Mouse (Mus musculus) macrophage (primary cell): ENCODE results near the gene Slc25a35. TPM values are rescaled to one million over a fixed set of nuclear protein-coding genes. Genes with fewer than 3 reads are reported as not detected.
"Not testable (repeated sequence)": the region's sequence is repeated elsewhere in the genome, so short reads cannot be mapped to it uniquely, and the experiment has no call there.

Experiments used
- H3K27ac ChIP-seq: fragments of 350-480 bp; formaldehyde crosslinking; 2 replicates; pipeline ENCODE4 v1.9.0; 2021
- H3K36me3 ChIP-seq: fragments of 350-480 bp; formaldehyde crosslinking; 2 replicates; pipeline ENCODE4 v1.9.0; 2021; ENCODE audit errors: inconsistent target
- H3K4me3 ChIP-seq: fragments of 350-480 bp; formaldehyde crosslinking; 2 replicates; pipeline ENCODE4 v1.9.0; 2021; ENCODE audit errors: inconsistent target
- H3K79me2 ChIP-seq: fragments of 350-480 bp; formaldehyde crosslinking; 2 replicates; pipeline ENCODE4 v1.9.0; 2021; ENCODE audit errors: inconsistent target
- WGBS: methylation state at CpG from one replicate; pipeline ENCODE4 v1.1.7; 2026; ENCODE audit warnings: inconsistent platforms; ENCODE audit not compliant: missing documents; 5-methylcytosine and 5-hydroxymethylcytosine counted together
- polyA plus RNA-seq: library from polyadenylated mRNA; stranded (reverse); fragments of 250-400 nt; gene quantifications from 3 replicates; pipeline ENCODE4 v1.2.4, GENCODE M21; 2018; ENCODE audit warnings: inconsistent platforms

Slc25a35 gene
- polyA plus RNA-seq, 1 experiment from 2014 or later, result 3.2 TPM

DNA sequence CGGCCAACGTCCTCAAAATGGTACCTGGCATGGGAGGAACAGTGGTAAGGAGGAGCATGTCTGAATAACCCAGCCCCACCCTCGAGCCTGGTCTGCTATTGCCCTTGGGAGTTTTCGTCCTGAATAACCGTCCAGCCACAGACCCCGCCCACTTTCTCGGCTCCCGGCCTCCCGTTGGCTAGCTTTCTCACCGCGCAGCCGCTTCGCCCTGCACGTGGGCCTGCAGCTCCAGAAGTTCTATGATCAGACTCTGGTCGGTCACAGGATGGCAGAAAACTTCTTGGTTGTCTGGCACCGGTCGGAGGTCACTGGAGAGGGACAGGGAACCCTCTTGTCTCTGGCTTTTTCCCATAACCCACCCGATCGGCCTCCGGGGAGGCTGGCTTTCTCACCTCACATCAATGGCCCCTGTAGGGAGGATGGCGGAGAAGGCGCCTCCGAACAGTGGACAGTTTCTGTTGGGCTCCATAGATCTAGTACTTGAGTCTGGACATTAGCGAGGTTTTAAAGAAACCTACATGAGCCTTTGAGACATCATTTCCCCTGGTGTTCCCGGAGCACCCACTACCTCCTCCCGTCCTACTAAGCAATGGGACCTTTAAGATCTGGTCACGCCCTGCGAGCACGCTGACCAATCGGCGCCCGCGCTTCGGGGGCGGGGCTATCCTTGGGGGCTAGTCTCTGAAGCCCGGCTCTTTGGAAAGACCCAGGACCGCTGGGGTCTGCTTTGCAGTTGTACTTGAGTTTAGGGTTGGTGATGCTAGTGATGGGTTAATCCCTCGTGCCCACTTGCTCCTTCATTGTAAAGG, 5.5 kb downstream of the Slc25a35 start:
- not testable (repeated sequence) for H3K27ac ChIP-seq, H3K36me3 ChIP-seq
- WGBS, result 2% methylated on average over 35 of the region's 38 CpGs

DNA sequence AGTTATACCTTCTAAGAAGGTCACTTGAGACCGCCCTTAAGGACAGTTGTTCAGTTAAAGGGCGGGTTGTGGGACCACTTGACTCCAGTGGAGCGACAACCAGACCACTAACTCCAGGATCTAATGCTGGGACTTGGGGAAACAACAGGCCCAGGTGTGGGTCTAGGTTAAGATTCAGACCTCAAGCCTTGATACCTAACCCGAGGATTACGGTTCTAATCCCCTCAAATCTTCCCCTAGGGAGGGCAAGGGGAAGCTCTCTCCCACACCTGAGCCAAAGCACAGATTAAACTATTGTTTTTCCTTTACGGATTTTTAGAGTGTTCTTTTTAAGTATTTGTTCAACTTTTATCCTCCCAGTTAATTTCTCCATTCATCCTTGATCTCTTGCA, 6.1 kb downstream of the Slc25a35 start:
- Histone ChIP-seq H3K27ac (no peak overlapping the region), H3K79me2 (no peaks in the 10 kb centered on the region), H3K36me3 (no peaks in the 10 kb centered on the region), H3K4me3 (peak overlapping the region; percentile 30)
- WGBS, result 68% methylated on average over 6 of the region's 6 CpGs

More for the DNA sequence above, 5.5 kb downstream of the Slc25a35 start:
- peak overlapping the region; percentile 30 for H3K4me3 ChIP-seq
- H3K79me2 ChIP-seq, result not testable (repeated sequence)

DNA sequence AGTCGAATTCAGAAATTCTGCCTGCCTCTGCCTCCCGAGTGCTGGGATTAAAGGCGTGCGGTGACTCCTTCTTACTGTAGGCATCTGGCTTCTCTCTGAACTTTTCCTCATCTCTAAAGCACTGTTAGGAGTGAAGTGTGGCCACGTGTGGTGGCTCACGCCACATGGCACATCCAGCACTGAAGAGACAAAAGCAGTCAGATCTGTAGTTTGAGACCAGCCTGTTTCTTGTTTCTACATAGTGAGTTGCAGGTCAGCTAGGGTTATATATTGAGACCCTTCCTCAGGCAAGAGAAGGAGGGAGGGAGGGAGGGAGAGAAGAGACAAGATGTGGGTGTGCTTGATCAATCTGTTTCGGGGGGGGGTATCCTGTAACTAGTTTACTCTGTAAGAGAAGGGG, 7.2 kb downstream of the Slc25a35 start, which contains the start of gene Rangrf:
Gene Rangrf, minus strand, starts transcription at position 101 of the 400 bp plus-strand sequence.
- Histone ChIP-seq H3K4me3 (peak within 1 kb of the TSS; percentile 30; the same call in 1 of the 2 replicates), H3K79me2 (no peaks in the 10 kb centered on the region), H3K36me3 (no peaks in the 10 kb centered on the region), H3K27ac (no peak within 1 kb of the TSS)
- 94% methylated on average over 7 of the region's 7 CpGs for WGBS

- H3K79me2 ChIP-seq, result no peaks in the 10 kb centered on the region
- no peak overlapping the region for H3K4me3 ChIP-seq
- WGBS, result 89% methylated on average over 1 of the region's 1 CpGs
- H3K27ac ChIP-seq, result no peak overlapping the region
- no peaks in the 10 kb centered on the region for H3K36me3 ChIP-seq
Observed at GRCm38 (mm10) chr11:68975601-68976000, 7.7 kb downstream of the Slc25a35 start.

- Histone ChIP-seq H3K79me2 (no peaks in the 10 kb centered on the region), H3K4me3 (no peak overlapping the region), H3K27ac (no peak overlapping the region), H3K36me3 (no peaks in the 10 kb centered on the region)
- WGBS, result 27% methylated on average over 5 of the region's 5 CpGs
Observed at GRCm38 (mm10) chr11:68979320-68979733, 11.4 kb downstream of the Slc25a35 start.

DNA sequence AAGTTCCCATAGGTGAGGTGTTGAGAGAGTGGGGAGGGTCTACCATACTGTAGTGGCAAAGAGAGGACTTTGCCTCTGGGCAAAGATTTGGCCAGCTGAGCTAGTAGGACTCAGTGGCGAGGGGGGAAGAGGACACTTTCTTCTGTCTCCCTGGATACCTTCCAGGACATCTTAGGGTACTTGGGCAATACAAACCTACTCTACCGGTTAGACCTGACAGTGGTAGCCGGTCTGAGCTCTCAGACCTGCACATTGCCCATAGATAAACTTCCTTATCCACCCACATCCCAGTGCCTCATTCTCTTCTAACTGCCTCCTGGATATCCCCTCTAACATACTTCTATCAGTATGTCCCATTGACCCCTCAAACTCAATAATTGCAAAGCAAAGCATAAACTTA, 13.0 kb downstream of the Slc25a35 start:
- Histone ChIP-seq H3K4me3 (no peak overlapping the region), H3K79me2 (no peaks in the 10 kb centered on the region), H3K36me3 (no peaks in the 10 kb centered on the region), H3K27ac (no peak overlapping the region)
- 87% methylated on average over 3 of the region's 3 CpGs for WGBS

- H3K4me3 ChIP-seq, result no peak overlapping the region
- WGBS, result 37% methylated on average over 4 of the region's 4 CpGs
- H3K36me3 ChIP-seq, result no peaks in the 10 kb centered on the region
- H3K27ac ChIP-seq, result no peak overlapping the region
- no peaks in the 10 kb centered on the region for H3K79me2 ChIP-seq
Observed at GRCm38 (mm10) chr11:68982639-68983369, 14.9 kb downstream of the Slc25a35 start.

DNA sequence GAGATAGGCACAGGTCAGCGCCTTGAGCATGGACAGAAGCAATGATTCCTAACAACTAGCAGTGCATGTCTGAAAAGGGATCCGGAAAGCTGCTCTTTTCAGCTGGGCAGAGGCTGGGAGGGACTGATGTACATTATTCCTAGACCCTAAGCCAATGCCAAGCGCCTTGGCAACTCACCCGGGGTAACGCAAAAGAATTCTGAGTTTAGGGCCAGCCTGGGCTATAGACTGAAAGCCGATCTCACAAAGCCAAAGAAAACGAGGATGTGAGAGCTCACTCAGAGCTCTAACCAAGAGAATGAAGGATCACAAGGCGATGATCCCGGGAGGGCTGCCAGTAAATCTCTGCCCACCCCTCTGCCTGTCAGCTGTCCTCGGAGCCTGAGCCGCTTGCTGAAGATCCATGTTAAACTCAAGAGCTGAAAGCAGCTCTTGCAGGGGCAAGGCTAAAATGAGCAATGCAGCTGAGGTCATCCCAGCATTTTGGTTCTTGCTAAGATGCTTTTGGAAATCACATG, 19.5 kb downstream of the Slc25a35 start:
- H3K4me3 ChIP-seq, result no peak overlapping the region
- H3K27ac ChIP-seq, result no peak overlapping the region
- peaks cover 2% of the 10 kb centered on the region; the same call in 1 of the 2 replicates for H3K36me3 ChIP-seq
- 95% methylated on average over 11 of the region's 11 CpGs for WGBS
- no peaks in the 10 kb centered on the region for H3K79me2 ChIP-seq

GRCm38 (mm10) chr11:68988341-68988740, 20.4 kb downstream of the Slc25a35 start:
- no peaks in the 10 kb centered on the region for H3K79me2 ChIP-seq
- H3K27ac ChIP-seq, result no peak overlapping the region
- H3K4me3 ChIP-seq, result no peak overlapping the region
- 95% methylated on average over 17 of the region's 17 CpGs for WGBS
- peaks cover 6% of the 10 kb centered on the region; the same call in 1 of the 2 replicates for H3K36me3 ChIP-seq

DNA sequence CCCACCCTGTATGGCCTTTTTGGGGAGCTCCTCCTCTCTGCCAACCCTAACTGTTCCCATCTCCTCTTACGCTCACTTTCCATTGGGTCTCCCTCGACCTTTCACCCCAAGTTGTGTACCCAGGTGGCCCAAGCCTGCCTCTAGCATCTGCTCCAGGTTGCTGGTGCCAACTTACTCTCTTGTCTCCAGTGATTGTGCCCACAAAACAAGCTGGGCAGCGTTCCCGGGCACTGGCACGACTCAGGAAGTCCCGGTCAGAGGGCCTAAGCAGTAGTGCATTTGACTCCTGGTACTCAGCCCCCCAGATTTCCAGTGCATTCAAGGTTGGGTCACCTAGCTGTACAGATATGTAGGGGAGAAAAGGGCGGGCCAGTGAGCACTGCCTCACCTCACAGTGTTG, 25.2 kb downstream of the Slc25a35 start:
- WGBS, result 94% methylated on average over 7 of the region's 7 CpGs
- no peak overlapping the region for H3K4me3 ChIP-seq
- no peaks in the 10 kb centered on the region for H3K79me2 ChIP-seq
- H3K27ac ChIP-seq, result no peak overlapping the region
- peaks cover 22% of the 10 kb centered on the region; the same call in 1 of the 2 replicates for H3K36me3 ChIP-seq

DNA sequence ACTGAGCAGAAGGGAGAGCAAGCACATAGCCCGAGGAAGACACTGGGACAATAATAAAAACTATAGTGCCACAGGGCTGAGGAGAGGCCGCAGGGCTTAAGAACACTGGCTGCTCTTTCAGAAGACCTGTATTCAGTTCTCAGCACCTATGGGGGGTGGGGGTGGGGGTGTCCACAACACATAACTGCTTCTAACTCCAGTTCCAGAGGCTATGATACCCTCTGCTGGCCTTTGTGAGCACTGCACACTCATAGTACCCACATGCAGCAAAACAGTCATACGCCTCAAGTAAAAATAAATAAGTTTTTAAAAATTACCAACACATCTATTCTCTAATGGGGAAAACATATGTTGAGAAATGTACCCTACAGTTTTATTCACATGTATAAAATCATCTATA, 26.4 kb downstream of the Slc25a35 start:
- Histone ChIP-seq H3K4me3 (no peak overlapping the region), H3K27ac (no peak overlapping the region), H3K36me3 (peaks cover 27% of the 10 kb centered on the region; the same call in 1 of the 2 replicates), H3K79me2 (no peaks in the 10 kb centered on the region)
- 96% methylated on average over 3 of the region's 3 CpGs for WGBS

DNA sequence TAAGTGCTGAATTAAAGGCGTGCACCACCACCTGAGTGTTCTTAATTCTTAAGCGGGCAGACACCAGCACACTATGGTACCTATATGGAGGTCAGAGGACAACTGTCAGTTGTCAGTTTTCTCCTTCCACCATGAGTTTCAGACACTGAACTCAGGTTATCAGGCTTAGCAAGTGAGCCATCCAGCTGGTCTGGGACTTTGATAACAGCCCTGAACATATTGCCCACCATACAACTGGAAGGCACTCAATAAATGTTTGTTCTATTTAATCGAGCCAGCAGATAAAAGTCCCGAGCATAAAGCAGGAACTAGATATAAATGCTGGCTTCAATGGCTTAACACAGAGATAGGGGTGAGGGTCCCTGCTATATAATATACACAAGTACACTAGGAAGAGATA, 29.1 kb downstream of the Slc25a35 start:
- WGBS, result 95% methylated on average over 4 of the region's 4 CpGs
- Histone ChIP-seq H3K79me2 (no peaks in the 10 kb centered on the region), H3K36me3 (peaks cover 48% of the 10 kb centered on the region; the same call in 1 of the 2 replicates), H3K27ac (no peak overlapping the region), H3K4me3 (no peak overlapping the region)

GRCm38 (mm10) chr11:69002782-69003181, 34.9 kb downstream of the Slc25a35 start:
- not testable (repeated sequence) for H3K27ac ChIP-seq, H3K4me3 ChIP-seq
- 93% methylated on average over 4 of the region's 4 CpGs for WGBS
- H3K79me2 ChIP-seq, result peaks cover 24% of the 10 kb centered on the region
- H3K36me3 ChIP-seq, result peaks cover 25% of the 10 kb centered on the region; the same call in 1 of the 2 replicates

GRCm38 (mm10) chr11:69003592-69003991, 35.7 kb downstream of the Slc25a35 start:
- WGBS, result 70% methylated on average over 4 of the region's 4 CpGs
- H3K4me3 ChIP-seq, result no peak overlapping the region

GRCm38 (mm10) chr11:69005193-69005592, 37.3 kb downstream of the Slc25a35 start:
- no peak overlapping the region for H3K4me3 ChIP-seq
- H3K79me2 ChIP-seq, result peaks cover 28% of the 10 kb centered on the region
- peaks cover 15% of the 10 kb centered on the region; the same call in 1 of the 2 replicates for H3K36me3 ChIP-seq
- no peak overlapping the region for H3K27ac ChIP-seq
- WGBS, result 87% methylated on average over 7 of the region's 7 CpGs

More at GRCm38 (mm10) chr11:69003592-69003991, 35.7 kb downstream of the Slc25a35 start:
- H3K79me2 ChIP-seq, result peaks cover 28% of the 10 kb centered on the region
- H3K27ac ChIP-seq, result no peak overlapping the region
- peaks cover 23% of the 10 kb centered on the region; the same call in 1 of the 2 replicates for H3K36me3 ChIP-seq
